Mouse (Mus musculus): ENCODE measurements around the gene Hsd11b1. TPM values are rescaled to one million over a fixed set of nuclear protein-coding genes. Genes with fewer than 3 reads are reported as not detected.

Hsd11b1 gene
- 51.6 and 57.6 TPM in 2 replicates for polyA plus RNA-seq (2021; fragmentation: Nextera tagmentation)
- long read RNA-seq, experiment 1, transcript Hsd11b1-201 (6 exons, 1,623 nt) = major isoform, 91 of 109 reads
- long read RNA-seq, experiment 1, transcript Hsd11b1-205 (7 exons, 1,355 nt) = minor isoform, 6 of 109 reads
- long read RNA-seq, experiment 1, partial matches to known transcripts = 3 of 109 reads
- long read RNA-seq, experiment 1, other reads (novel, unspliced or antisense) = 6 of 109 reads
- long read RNA-seq, experiment 2, transcript Hsd11b1-201 (6 exons, 1,623 nt) = major isoform, 115 of 137 reads
- long read RNA-seq, experiment 2, transcript Hsd11b1-205 (7 exons, 1,355 nt) = minor isoform, 15 of 137 reads
- long read RNA-seq, experiment 2, partial matches to known transcripts = 4 of 137 reads
- long read RNA-seq, experiment 2, other reads (novel, unspliced or antisense) = 3 of 137 reads

DNA sequence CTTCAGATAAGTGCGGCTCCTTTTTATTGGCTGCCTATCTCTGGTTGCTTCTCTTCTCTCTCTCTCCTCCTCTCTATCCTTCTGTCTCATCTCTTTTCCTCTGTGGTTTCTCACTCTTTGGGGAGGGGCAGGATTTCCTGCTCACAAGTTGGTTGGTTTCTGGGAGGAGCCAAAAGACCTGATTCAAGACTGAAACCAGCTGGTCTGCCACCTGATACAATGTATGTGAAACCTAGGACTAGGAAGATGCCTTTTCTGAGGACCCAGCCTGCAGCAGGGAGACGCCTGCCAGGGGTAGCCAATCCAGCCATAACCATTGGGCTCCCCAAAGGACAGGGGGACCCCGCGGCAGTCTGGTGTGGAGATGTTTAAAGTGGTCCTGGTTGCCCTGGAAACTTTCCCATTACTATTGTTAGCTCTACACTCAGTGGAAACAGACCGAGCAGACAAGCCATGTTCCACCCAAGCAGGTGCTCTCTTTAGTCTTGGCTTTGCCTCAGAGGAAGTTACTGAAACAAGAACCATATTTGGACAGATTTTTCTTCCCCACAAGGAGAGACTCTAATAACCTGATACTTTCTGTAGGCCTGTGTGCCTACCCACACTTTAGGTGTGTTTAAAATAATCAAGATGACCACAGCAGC, at the start of gene Hsd11b1:
TSS of gene Hsd11b1 (minus strand) at position 121 of the 644 bp plus-strand sequence.

DNA sequence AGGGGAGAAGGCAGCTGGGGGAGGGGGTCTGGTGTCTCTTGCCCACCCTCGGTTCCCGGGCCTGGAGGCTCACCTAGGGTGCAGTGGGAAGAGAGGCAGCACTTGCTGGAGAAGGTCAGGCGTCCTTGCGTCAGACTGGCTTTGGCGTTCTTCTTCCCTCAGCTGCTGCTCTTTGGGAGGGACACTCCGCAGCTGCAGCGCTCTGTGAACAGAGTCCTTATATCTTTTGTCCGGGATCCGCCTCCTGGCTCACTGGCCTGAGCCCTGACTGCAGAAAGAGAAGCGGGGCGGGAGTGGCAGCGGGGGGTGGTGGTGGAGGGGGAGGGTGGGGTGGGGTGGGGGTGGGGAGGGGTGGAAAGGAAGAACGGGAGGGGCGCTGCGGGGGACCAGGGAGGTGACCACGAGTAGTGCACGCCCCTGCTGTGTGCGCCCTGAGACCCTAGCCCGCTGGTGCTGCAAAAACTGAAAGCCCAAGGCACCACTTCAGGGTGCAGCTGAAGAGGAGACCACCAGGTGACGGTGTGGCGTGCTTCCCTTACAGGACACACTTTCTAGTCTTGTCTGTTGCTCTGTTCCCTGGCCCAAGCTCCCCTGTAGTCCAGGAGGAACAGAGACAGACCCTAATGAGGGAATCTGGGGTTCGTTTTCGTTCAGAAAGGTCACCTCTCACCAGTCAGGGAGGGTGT, 9.2 kb upstream of the Hsd11b1 start, which contains the start of gene G0s2:
TSS of gene G0s2 (minus strand) at position 302 of the 686 bp plus-strand sequence.

GRCm38 (mm10) chr1:193207503-193207902, 56.4 kb downstream of the Hsd11b1 start, which contains the start of gene Lamb3:
Lamb3 (plus strand) TSS chr1:193207699.

GRCm38 (mm10) chr1:193201383-193201778, 62.5 kb downstream of the Hsd11b1 start, which contains the start of gene Traf3ip3:
Traf3ip3 (minus strand) TSS chr1:193201703.

Other genes starting within 250 kb of the Hsd11b1 start
- gene Syt14, start 228.3 kb downstream of the Hsd11b1 start, polyA plus RNA-seq (2021; fragmentation: Nextera tagmentation) = 5.7 and 6.3 TPM in 2 replicates
- gene Diexf, start 133.8 kb downstream of the Hsd11b1 start, polyA plus RNA-seq (2021; fragmentation: Nextera tagmentation) = 0.88 and 1.4 TPM in 2 replicates
- 0.39 and 0.41 TPM in 2 replicates for gene Irf6, start 111.0 kb downstream of the Hsd11b1 start, polyA plus RNA-seq (2021; fragmentation: Nextera tagmentation)
- gene A130010J15Rik, start 96.0 kb downstream of the Hsd11b1 start, polyA plus RNA-seq (2021; fragmentation: Nextera tagmentation) = 4.9 and 6.3 TPM in 2 replicates
- gene Traf3ip3, start 62.4 kb downstream of the Hsd11b1 start, polyA plus RNA-seq (2021; fragmentation: Nextera tagmentation) = 0.64 and 1.1 TPM in 2 replicates
- gene Lamb3, start 56.4 kb downstream of the Hsd11b1 start, polyA plus RNA-seq (2021; fragmentation: Nextera tagmentation) = 0.46 and 0.54 TPM in 2 replicates
- gene G0s2, start 9.1 kb upstream of the Hsd11b1 start, polyA plus RNA-seq (2021; fragmentation: Nextera tagmentation) = 15.3 and 18.9 TPM in 2 replicates
- 13.1 and 13.7 TPM in 2 replicates for gene Camk1g, start 106.2 kb upstream of the Hsd11b1 start, polyA plus RNA-seq (2021; fragmentation: Nextera tagmentation)